Mouse (Mus musculus) neural tube, embryonic 11.5 days (tissue): Measurements from ENCODE around the gene Kansl1l. TPM values are rescaled to one million over a fixed set of nuclear protein-coding genes. Genes with fewer than 3 reads are reported as not detected.
"Not testable (repeated sequence)": the region's sequence is repeated elsewhere in the genome, so short reads cannot be mapped to it uniquely, and the experiment has no call there.

ENCODE experiments used
- ATAC-seq: fragments of 200-750 bp; cut with Nextera tagmentation; 2 replicates; pipeline ENCODE4 v1.8.0; 2017; ENCODE audit warnings: moderate number of reproducible peaks, mild to moderate bottlenecking, moderate TSS enrichment, moderate library complexity; ENCODE audit not compliant: insufficient read depth, low FRiP score, low TSS enrichment
- DNase-seq: peaks from one replicate; pipeline ENCODE4 v3.0.0-alpha.2; 2015; ENCODE audit warnings: low spot score
- H3K27ac ChIP-seq: fragments of 300-500 bp; sonication (generic); 2 replicates; pipeline ENCODE4 v1.5.1; 2014; ENCODE audit warnings: low read depth, mild to moderate bottlenecking, low read length
- H3K27me3 ChIP-seq: fragments of 300-500 bp; sonication (generic); 2 replicates; pipeline ENCODE4 v1.6.1; 2014; ENCODE audit warnings: mild to moderate bottlenecking, low read length, mixed read lengths; ENCODE audit not compliant: control insufficient read depth, insufficient read depth
- H3K36me3 ChIP-seq: fragments of 300-500 bp; sonication (generic); 2 replicates; pipeline ENCODE4 v1.6.1; 2014; ENCODE audit warnings: mild to moderate bottlenecking, low read length, moderate library complexity, mixed read lengths; ENCODE audit not compliant: control insufficient read depth, insufficient read depth
- H3K4me1 ChIP-seq: fragments of 300-500 bp; sonication (generic); 2 replicates; pipeline ENCODE4 v1.6.1; 2014; ENCODE audit warnings: low read length, mixed read lengths; ENCODE audit not compliant: control insufficient read depth, insufficient read depth
- H3K4me2 ChIP-seq: fragments of 300-500 bp; sonication (generic); 2 replicates; pipeline ENCODE4 v1.6.1; 2014; ENCODE audit warnings: low read depth, mild to moderate bottlenecking, moderate library complexity
- H3K4me3 ChIP-seq: fragments of 300-500 bp; sonication (generic); 2 replicates; pipeline ENCODE4 v1.5.1; 2014; ENCODE audit warnings: low read depth, low read length
- H3K9ac ChIP-seq: fragments of 300-500 bp; sonication (generic); 2 replicates; pipeline ENCODE4 v1.6.1; 2014; ENCODE audit warnings: mild to moderate bottlenecking, low read length
- H3K9me3 ChIP-seq: fragments of 300-500 bp; sonication (generic); 2 replicates; pipeline ENCODE4 v1.6.1; 2016; ENCODE audit warnings: low read length; ENCODE audit not compliant: control insufficient read depth
- WGBS: fragments of 180-500 bp; shearing (Covaris S2); extraction: QIAGEN DNeasy Blood & Tissue Kit; methylation state at CpG from one replicate; pipeline ENCODE4 v1.1.7; 2014; 5-methylcytosine and 5-hydroxymethylcytosine counted together
- polyA plus RNA-seq: library from polyadenylated mRNA; unstranded; fragments of >200 nt; fragmentation: Nextera tagmentation; extraction: Ambion mirVana; gene quantifications from 2 replicates; pipeline ENCODE4 v1.2.1, GENCODE M21; 2014

Kansl1l gene
- polyA plus RNA-seq, 1 experiment from 2014 or later: 9.3 TPM

DNA sequence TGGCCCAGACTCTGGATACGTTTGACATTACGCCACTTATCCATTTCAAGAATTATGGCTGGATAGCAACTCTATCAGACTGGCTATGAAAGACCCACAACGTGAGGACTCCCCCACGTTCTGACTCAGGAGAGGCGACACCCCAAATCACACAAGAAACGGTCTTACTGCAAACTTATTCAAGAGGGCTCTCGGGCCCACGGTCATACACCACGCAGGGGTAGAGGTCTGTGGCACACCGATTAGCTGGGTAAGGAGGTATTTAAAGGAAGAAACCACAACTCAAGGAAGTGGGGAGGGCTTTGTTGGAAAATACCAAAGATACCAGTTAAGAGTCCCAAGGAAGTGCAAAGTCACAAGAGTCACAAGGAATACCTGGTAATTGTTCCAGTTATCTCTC lies 117.7 kb downstream of the Kansl1l start:
- not testable (repeated sequence) for H3K27ac ChIP-seq, DNase-seq, ATAC-seq, H3K36me3 ChIP-seq, H3K4me1 ChIP-seq, H3K4me2 ChIP-seq, H3K27me3 ChIP-seq, H3K9me3 ChIP-seq, H3K9ac ChIP-seq, H3K4me3 ChIP-seq
- whole genome bisulfite sequencing: 80% methylated on average over 10 of the region's 10 CpGs

DNA sequence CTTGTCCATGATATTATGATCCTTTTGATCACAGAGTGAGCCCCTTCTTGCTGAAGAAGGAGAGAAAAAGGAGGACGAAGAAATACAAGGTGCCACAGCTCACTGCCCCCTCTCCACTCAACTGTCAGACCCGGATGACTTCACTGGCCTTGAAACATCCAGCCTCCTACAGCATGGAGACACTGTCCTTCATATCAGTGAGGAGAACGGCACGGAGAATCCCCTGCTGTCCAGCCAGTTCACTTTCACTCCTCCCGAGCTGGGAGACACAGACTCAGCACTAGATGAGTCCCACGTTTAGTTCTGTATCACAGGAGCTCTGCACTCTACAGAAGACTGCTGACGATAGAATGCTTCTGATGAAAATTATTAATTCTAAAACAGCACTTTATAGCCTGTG lies 122.1 kb downstream of the Kansl1l start:
- H3K27me3 ChIP-seq: no peaks in the 10 kb centered on the region
- no peak for DNase-seq

DNA sequence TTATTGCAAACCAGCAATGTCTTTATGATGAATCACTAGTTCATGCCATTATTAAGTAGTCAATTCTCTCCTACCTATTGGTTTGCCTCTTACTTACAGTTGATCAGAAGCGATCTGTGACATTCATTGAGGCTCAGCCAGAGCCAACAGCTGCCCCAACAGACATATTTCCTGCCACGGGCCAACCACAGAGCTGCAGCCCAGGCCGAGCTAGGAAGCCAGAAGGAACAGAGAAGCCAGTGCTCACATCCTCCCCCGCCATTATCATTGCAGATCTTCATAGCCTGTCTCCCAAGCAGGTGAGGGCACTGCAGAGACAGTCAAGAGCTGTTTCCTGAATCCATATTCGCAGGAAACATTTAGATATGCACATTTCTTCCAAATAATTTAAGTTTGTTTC lies 123.1 kb downstream of the Kansl1l start:
- no peaks in the 10 kb centered on the region for H3K9me3 ChIP-seq
- no peaks in the 10 kb centered on the region for H3K27me3 ChIP-seq
- no peaks in the 10 kb centered on the region for H3K36me3 ChIP-seq
- no peaks in the 10 kb centered on the region for H3K4me1 ChIP-seq
- no peak overlapping the region for H3K9ac ChIP-seq
- 79% methylated on average over 5 of the region's 5 CpGs for WGBS
- no peak overlapping the region for H3K4me3 ChIP-seq
- no peak for DNase-seq
- no peak overlapping the region for H3K27ac ChIP-seq
- no peak overlapping the region for H3K4me2 ChIP-seq
- ATAC-seq: no peak

More for the DNA sequence above, 122.1 kb downstream of the Kansl1l start:
- Histone ChIP-seq H3K9me3 (no peaks in the 10 kb centered on the region), H3K4me3 (no peak overlapping the region), H3K9ac (no peak overlapping the region), H3K4me2 (no peak overlapping the region), H3K27ac (no peak overlapping the region), H3K4me1 (no peaks in the 10 kb centered on the region), H3K36me3 (no peaks in the 10 kb centered on the region)
- ATAC-seq: no peak
- 75% methylated on average over 7 of the region's 7 CpGs for WGBS

DNA sequence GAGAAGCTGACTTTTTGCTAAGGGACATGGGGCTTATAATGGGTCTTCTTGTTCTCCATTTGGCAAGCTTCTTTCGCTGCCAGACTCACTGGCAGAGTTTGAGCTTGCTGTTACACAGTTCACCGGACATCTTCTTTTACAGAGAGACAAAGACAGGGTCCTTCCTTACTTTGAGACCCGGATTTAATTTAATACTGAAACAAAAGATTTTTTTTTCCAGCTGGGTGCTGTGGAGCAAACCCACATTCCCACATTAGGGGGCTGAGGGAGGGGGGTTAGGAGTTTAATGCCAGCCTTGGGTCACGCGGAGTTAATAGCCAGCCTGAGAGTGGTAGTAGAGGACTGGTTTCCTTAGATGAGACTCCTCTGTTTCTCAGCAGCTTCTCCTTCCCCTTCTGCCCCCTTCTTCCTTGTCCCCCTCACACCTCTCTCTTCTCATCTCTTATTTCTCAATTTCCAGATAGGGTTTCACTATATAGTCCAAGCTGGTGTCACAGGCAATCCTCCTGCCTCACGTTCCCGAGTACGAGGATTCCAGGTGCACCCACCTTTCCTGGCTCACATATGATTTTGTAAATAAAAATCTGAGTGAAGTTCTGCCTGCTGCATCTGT lies 124.5 kb downstream of the Kansl1l start:
- ATAC-seq (no peak), DNase-seq (no peak)
- 83% methylated on average over 8 of the region's 8 CpGs for WGBS

DNA sequence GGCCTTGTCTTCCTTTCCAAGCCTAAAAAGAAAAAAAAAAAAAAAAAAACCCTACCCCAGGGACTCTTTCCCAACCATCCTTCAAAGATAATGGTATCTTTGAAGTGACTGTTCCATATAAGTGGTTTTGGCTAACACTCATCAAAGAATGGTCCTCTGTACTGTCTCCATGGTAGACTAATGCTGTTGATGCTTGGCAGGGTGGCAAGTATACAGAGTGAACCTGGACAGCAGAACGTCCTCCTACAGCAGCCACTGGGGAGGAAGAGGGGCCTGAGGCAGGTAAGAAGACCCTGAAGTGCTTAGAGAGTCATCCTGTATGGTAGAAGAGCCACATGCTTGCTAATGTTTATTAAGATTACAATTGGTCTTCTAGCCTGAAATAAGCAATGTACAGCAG lies 125.1 kb downstream of the Kansl1l start:
- H3K4me2 ChIP-seq: no peak overlapping the region
- H3K9me3 ChIP-seq: no peaks in the 10 kb centered on the region
- H3K4me3 ChIP-seq: no peak overlapping the region
- H3K27me3 ChIP-seq: no peaks in the 10 kb centered on the region
- ATAC-seq (no peak), DNase-seq (no peak)
- H3K4me1 ChIP-seq: no peaks in the 10 kb centered on the region
- H3K27ac ChIP-seq: no peak overlapping the region
- no peak overlapping the region for H3K9ac ChIP-seq
- H3K36me3 ChIP-seq: no peaks in the 10 kb centered on the region
- WGBS: 80% methylated on average over 1 of the region's 1 CpGs

More for the DNA sequence above, 124.5 kb downstream of the Kansl1l start:
- Histone ChIP-seq H3K9ac (no peak overlapping the region), H3K9me3 (no peaks in the 10 kb centered on the region), H3K4me2 (no peak overlapping the region), H3K4me3 (no peak overlapping the region), H3K4me1 (no peaks in the 10 kb centered on the region), H3K27me3 (no peaks in the 10 kb centered on the region), H3K27ac (no peak overlapping the region), H3K36me3 (no peaks in the 10 kb centered on the region)

DNA sequence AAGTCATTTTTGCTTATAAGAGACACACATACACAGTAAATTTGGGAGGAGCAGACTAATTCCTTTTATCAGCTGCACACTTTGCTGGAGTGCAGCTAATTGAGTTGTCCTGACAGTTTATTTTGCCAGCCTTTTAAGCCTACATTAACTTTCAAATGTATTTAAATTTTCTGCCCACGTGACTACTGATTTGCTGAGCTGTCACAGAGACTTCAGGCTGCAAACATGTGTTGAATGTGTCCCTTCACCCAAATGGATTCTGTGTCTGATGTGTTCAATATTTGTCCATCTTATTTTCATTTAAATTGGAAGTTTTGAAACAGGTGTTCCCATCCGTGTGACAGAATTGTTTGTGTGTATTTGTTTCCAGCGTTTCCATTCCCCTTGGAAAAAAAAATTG lies 125.6 kb downstream of the Kansl1l start:
- WGBS: 67% methylated on average over 3 of the region's 3 CpGs
- Histone ChIP-seq H3K4me2 (no peak overlapping the region), H3K4me3 (no peak overlapping the region), H3K27ac (no peak overlapping the region), H3K36me3 (no peaks in the 10 kb centered on the region), H3K9ac (no peak overlapping the region), H3K9me3 (no peaks in the 10 kb centered on the region), H3K4me1 (no peaks in the 10 kb centered on the region), H3K27me3 (no peaks in the 10 kb centered on the region)
- no peak for ATAC-seq
- DNase-seq: no peak

DNA sequence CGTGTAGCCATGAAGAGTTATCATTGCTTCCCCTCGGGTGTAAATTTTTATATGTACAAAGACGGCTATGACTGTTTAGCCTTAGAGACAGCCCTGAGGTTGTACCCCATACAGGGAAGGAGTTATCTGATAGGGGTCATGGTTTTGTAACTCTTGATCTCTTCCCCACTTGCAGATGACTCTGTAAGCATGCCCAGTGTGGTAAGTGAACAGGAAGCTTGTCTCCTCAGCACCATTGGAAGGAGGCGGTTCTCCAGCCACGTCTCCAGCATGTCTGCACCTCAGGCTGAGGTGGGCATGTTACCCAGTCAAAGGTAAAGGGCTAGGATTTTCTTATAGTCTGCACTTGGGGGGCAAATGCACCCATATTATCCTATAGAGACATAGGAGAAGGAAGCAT lies 134.4 kb downstream of the Kansl1l start:
- H3K4me2 ChIP-seq: no peak overlapping the region
- H3K9me3 ChIP-seq: no peaks in the 10 kb centered on the region
- H3K9ac ChIP-seq: no peak overlapping the region
- H3K27ac ChIP-seq: no peak overlapping the region
- no peaks in the 10 kb centered on the region for H3K36me3 ChIP-seq
- H3K27me3 ChIP-seq: no peaks in the 10 kb centered on the region
- H3K4me1 ChIP-seq: no peaks in the 10 kb centered on the region
- H3K4me3 ChIP-seq: no peak overlapping the region
- 88% methylated on average over 5 of the region's 5 CpGs for WGBS
- DNase-seq: no peak
- ATAC-seq: no peak

DNA sequence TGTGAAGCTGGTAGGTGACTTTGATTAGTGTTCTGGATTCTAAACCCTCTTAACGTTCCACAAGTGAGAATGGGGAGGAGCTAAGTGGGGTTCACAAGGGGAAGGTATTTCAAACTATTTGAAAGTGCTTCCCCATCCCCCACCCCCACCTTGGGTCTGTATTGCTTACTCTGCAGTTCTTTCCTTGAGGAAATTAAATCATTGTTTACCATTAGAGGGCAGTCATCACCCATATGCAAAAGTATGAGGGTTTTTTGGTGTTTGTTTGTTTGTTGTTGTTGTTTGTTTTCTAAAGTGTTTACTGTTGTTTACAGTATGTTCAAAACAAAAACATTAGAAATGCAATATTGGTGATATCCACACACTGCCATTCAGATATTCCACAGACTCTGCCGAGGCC lies 138.7 kb downstream of the Kansl1l start:
- Histone ChIP-seq H3K4me3 (no peak overlapping the region), H3K9me3 (no peaks in the 10 kb centered on the region), H3K27ac (no peak overlapping the region), H3K4me1 (no peaks in the 10 kb centered on the region), H3K4me2 (no peak overlapping the region), H3K36me3 (no peaks in the 10 kb centered on the region), H3K9ac (no peak overlapping the region), H3K27me3 (no peaks in the 10 kb centered on the region)
- WGBS: 49% methylated on average over 2 of the region's 2 CpGs
- no peak for ATAC-seq
- no peak for DNase-seq

DNA sequence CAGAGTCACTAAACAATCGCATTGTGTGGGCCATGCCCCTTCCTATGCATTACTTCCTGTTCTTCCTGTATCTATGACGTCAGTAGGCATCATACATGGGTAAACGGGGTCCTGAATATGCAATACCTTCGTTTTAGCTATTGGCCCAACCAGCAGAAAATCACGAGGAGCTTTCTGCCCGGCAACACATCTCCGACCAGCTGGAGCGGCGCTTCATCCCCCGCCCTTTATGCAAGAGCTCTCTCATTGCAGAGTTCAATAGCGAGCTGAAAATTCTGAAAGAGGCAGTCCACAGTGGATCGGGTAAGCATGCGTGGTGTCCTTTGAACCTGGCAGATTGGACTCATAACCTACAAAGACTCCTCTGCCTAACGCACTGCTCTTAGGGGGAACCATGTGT lies 139.4 kb downstream of the Kansl1l start:
- no peaks in the 10 kb centered on the region for H3K36me3 ChIP-seq
- ATAC-seq (no peak), DNase-seq (no peak)
- H3K4me1 ChIP-seq: no peaks in the 10 kb centered on the region
- H3K27me3 ChIP-seq: no peaks in the 10 kb centered on the region
- H3K4me3 ChIP-seq: no peak overlapping the region
- no peaks in the 10 kb centered on the region for H3K9me3 ChIP-seq
- H3K4me2 ChIP-seq: no peak overlapping the region
- no peak overlapping the region for H3K27ac ChIP-seq
- 85% methylated on average over 14 of the region's 14 CpGs for WGBS
- H3K9ac ChIP-seq: no peak overlapping the region
